Mouse (Mus musculus): ENCODE measurements around the gene Tars2. TPM values are rescaled to one million over a fixed set of nuclear protein-coding genes. Genes with fewer than 3 reads are reported as not detected.
"Not testable (repeated sequence)": the region's sequence is repeated elsewhere in the genome, so short reads cannot be mapped to it uniquely, and the experiment has no call there.

The Tars2 gene
- total RNA-seq (2018; cell fraction: chromatin; rRNA removed) = 100 to 1,000 TPM in 6 of 26 experiments, 10 to 100 TPM in 20; 13.8 to 146 (median 63.3) TPM
- 10 to 100 TPM in 25 of 26 experiments, 1 to 10 TPM in 1; 9.9 to 20.7 (median 16.6) TPM for total RNA-seq (2018; cell fraction: cytosol; rRNA removed)
- total RNA-seq (2018; cell fraction: nucleus; rRNA removed) = 10 to 100 TPM in 23 of 26 experiments, 1 to 10 TPM in 3; 8.6 to 71.6 (median 28.5) TPM
- polyA plus RNA-seq (2018) = 16.5 to 26.6 TPM (median 17.3 TPM) in 3 replicates

GRCm38 (mm10) chr3:95760106-95760505 is at the start of gene Tars2:
Gene Tars2 (minus strand): TSS chr3:95760206.
- H3K4me3 ChIP-seq (ENCODE audit: inconsistent target) = no peak within 1 kb of the TSS
- H3K79me2 ChIP-seq (ENCODE audit: inconsistent target) = no peaks in the 10 kb centered on the region
- peaks cover 14% of the 10 kb centered on the region for H3K36me3 ChIP-seq (ENCODE audit: inconsistent target)
- H3K27ac ChIP-seq = no peak within 1 kb of the TSS
- WGBS (ENCODE audit: missing documents) = 98% methylated on average over 6 of the region's 6 CpGs

DNA sequence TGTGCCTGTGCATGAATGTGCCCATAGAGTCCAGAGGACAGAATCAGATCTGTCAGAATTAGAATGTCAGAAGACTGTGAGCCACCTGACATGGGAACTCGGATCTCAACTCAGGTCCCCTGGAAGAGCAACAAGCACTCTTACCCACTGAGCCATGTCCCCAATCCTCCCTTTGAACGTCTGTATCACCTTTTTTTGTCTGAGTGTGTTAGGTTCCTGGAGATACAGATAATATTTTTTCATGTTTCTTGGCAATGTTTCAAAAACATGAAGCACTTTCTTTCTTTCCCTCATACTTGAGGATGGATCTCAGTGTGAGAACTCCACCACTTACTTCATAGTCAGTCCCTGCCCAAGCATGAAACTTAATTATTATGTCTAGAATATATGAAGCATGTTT is 48.4 kb upstream of the Tars2 start:
- 61% methylated on average over 2 of the region's 2 CpGs for WGBS (ENCODE audit: missing documents)
- Histone ChIP-seq H3K36me3 (ENCODE audit: inconsistent target) (peaks cover 14% of the 10 kb centered on the region; the same call in 1 of the 2 replicates), H3K27ac (no peak overlapping the region), H3K4me3 (ENCODE audit: inconsistent target) (no peak overlapping the region), H3K79me2 (ENCODE audit: inconsistent target) (peaks cover 100% of the 10 kb centered on the region)

- Histone ChIP-seq H3K79me2 (ENCODE audit: inconsistent target) (peaks cover 100% of the 10 kb centered on the region), H3K36me3 (ENCODE audit: inconsistent target) (peaks cover 14% of the 10 kb centered on the region; the same call in 1 of the 2 replicates)
- not testable (repeated sequence) for H3K4me3 ChIP-seq (ENCODE audit: inconsistent target); H3K27ac ChIP-seq
- 83% methylated on average over 1 of the region's 6 CpGs for WGBS (ENCODE audit: missing documents)
These were observed 47.6 kb upstream of the Tars2 start for GRCm38 (mm10) chr3:95807630-95808029.

GRCm38 (mm10) chr3:95806677-95807076 is 46.7 kb upstream of the Tars2 start:
- WGBS (ENCODE audit: missing documents) = 86% methylated on average over 1 of the region's 1 CpGs
- peaks cover 100% of the 10 kb centered on the region for H3K79me2 ChIP-seq (ENCODE audit: inconsistent target)
- H3K36me3 ChIP-seq (ENCODE audit: inconsistent target) = peaks cover 14% of the 10 kb centered on the region; the same call in 1 of the 2 replicates
- no peak overlapping the region for H3K4me3 ChIP-seq (ENCODE audit: inconsistent target)
- no peak overlapping the region for H3K27ac ChIP-seq

DNA sequence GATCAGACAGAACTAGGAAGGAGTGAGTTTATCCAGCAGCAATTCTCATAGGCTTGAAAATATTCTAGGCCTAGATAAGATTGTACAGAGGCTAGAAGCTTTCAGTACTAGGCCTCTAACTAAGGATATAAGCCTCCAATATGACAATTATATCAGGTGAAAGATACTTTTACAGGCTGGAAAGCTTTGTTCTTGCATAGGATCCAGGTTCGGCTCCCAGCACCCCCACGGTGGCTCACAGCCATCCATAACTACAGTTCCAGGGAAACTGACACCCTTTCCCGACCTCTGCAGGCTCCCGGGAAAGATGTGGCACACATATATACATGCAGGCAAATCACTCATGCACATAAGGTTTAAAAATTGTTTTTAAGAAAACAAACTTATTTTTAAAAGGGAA is 43.8 kb upstream of the Tars2 start:
- H3K27ac ChIP-seq = no peak overlapping the region
- H3K36me3 ChIP-seq (ENCODE audit: inconsistent target) = peaks cover 14% of the 10 kb centered on the region; the same call in 1 of the 2 replicates
- 93% methylated on average over 4 of the region's 4 CpGs for WGBS (ENCODE audit: missing documents)
- no peak overlapping the region for H3K4me3 ChIP-seq (ENCODE audit: inconsistent target)
- peaks cover 100% of the 10 kb centered on the region for H3K79me2 ChIP-seq (ENCODE audit: inconsistent target)

DNA sequence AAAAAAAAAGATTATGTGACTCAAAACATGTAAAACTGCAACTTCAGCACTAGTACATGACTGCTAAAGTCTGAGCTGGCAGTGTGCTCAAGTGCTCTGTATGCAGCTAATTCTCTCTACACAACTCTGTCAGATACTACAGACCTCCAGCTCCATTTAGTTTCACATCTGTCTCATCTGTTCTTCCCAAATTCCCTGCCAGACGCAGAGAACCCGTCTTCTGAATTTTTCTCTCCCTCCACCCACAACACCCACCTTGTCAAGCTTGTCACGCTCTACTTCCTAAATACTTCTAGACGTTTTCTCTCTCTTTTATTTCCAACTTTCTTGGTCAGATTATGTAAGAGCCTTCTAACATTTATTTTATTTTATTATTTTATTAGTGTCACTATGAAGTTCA is 38.8 kb upstream of the Tars2 start:
- Histone ChIP-seq H3K4me3 (ENCODE audit: inconsistent target) (no peak overlapping the region), H3K27ac (no peak overlapping the region), H3K79me2 (ENCODE audit: inconsistent target) (peaks cover 100% of the 10 kb centered on the region), H3K36me3 (ENCODE audit: inconsistent target) (no peaks in the 10 kb centered on the region)
- 65% methylated on average over 4 of the region's 4 CpGs for WGBS (ENCODE audit: missing documents)

GRCm38 (mm10) chr3:95794299-95794698 is 34.3 kb upstream of the Tars2 start:
- 60% methylated on average over 1 of the region's 1 CpGs for WGBS (ENCODE audit: missing documents)
- Histone ChIP-seq H3K36me3 (ENCODE audit: inconsistent target) (no peaks in the 10 kb centered on the region), H3K79me2 (ENCODE audit: inconsistent target) (peaks cover 100% of the 10 kb centered on the region), H3K27ac (no peak overlapping the region), H3K4me3 (ENCODE audit: inconsistent target) (no peak overlapping the region)

DNA sequence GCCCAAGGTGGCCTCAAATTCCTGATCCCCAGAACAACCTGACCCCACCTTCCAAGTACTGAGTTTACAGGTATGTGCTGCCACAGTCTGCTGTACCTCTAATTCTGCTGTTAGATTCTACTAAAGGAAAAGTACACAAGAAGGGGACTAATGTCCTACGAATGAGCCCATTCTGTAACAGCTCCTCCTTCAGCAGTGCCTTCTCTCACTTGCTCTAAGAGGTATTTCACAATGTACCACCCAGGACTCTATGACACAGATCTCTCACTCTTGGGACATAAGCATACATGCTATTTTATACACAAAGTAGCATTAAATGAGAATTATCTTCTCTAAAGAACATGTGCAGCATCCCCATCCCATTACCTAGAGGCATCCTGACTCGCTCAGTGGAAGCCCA is 33.7 kb upstream of the Tars2 start:
- Histone ChIP-seq H3K79me2 (ENCODE audit: inconsistent target) (peaks cover 100% of the 10 kb centered on the region), H3K27ac (no peak overlapping the region)
- WGBS (ENCODE audit: missing documents) = 83% methylated on average over 2 of the region's 2 CpGs

DNA sequence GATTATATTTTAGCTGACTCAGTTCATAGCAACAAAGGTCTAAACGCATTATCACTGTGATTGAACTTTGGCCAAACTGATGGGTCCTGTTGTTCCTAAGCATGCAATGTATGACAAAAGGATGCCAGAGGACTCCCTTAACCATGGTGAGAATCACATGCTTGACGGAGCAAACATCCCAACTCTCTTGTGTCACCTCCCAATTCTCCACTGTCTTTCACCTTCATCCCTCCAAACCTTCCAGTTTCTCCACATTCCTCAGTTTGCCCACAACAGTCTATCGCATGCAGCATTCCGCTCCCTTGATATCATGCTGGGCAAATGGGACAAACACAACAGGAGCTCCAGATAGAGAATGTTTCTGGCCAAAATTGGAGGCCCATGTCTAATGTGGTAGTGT is 25.5 kb upstream of the Tars2 start:
- H3K27ac ChIP-seq = no peak overlapping the region
- 100% methylated on average over 4 of the region's 4 CpGs for WGBS (ENCODE audit: missing documents)
- no peak overlapping the region for H3K4me3 ChIP-seq (ENCODE audit: inconsistent target)
- H3K36me3 ChIP-seq (ENCODE audit: inconsistent target) = peaks cover 64% of the 10 kb centered on the region
- peaks cover 19% of the 10 kb centered on the region for H3K79me2 ChIP-seq (ENCODE audit: inconsistent target)

More for the DNA sequence above, 33.7 kb upstream of the Tars2 start:
- Histone ChIP-seq H3K4me3 (ENCODE audit: inconsistent target) (no peak overlapping the region), H3K36me3 (ENCODE audit: inconsistent target) (no peaks in the 10 kb centered on the region)

- H3K27ac ChIP-seq = no peak overlapping the region
- no peak overlapping the region for H3K4me3 ChIP-seq (ENCODE audit: inconsistent target)
- no peaks in the 10 kb centered on the region for H3K79me2 ChIP-seq (ENCODE audit: inconsistent target)
- peaks cover 50% of the 10 kb centered on the region for H3K36me3 ChIP-seq (ENCODE audit: inconsistent target)
These were observed 12.0 kb upstream of the Tars2 start for GRCm38 (mm10) chr3:95771985-95772384.

DNA sequence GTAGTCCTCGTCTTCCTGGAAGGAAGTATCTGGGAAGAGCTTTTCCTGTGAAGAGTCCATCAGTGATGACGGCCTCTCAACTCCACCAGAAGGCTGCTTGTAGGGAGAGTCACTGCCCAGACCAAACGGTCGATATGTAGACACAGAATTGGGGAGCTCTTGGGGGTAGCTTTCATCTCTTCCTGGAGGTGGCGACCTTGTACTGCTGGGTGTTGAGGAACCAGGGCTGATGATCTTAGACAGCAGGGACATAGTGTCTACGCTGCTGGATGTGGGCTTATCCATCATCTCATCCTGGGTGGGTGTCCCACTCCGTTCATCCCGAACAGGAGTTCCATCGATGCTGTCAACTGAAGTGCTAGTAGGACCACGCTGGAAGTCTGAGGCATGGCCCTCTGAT is 5.5 kb upstream of the Tars2 start:
- Histone ChIP-seq H3K4me3 (ENCODE audit: inconsistent target) (no peak overlapping the region), H3K36me3 (ENCODE audit: inconsistent target) (peaks cover 37% of the 10 kb centered on the region), H3K27ac (no peak overlapping the region), H3K79me2 (ENCODE audit: inconsistent target) (no peaks in the 10 kb centered on the region)
- WGBS (ENCODE audit: missing documents) = 94% methylated on average over 10 of the region's 10 CpGs

DNA sequence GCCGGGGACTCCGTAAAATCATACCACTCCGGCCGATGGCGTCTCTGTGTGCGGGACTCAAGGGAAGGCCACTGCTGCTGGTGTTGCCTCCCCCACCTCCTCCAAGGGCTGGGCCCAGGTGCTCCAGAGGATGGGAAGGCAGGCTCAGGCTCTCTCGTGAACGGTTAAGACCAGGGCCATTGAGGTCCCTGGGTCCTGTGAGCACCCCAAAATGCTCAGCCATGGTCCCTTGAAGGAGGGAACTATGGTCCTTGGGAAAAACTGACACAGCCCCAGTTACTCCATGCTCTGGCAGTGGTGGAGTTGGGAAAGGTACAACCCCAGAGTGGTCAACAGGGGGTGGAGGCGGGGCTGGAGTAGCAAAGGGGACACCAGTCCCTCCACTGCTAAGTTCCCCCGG is 3.8 kb upstream of the Tars2 start:
- Histone ChIP-seq H3K27ac (no peak overlapping the region), H3K4me3 (ENCODE audit: inconsistent target) (no peak overlapping the region), H3K79me2 (ENCODE audit: inconsistent target) (no peaks in the 10 kb centered on the region), H3K36me3 (ENCODE audit: inconsistent target) (peaks cover 32% of the 10 kb centered on the region)
- WGBS (ENCODE audit: missing documents) = 95% methylated on average over 9 of the region's 10 CpGs

- no peak overlapping the region for H3K27ac ChIP-seq
- H3K79me2 ChIP-seq (ENCODE audit: inconsistent target) = no peaks in the 10 kb centered on the region
- H3K4me3 ChIP-seq (ENCODE audit: inconsistent target) = no peak overlapping the region
- H3K36me3 ChIP-seq (ENCODE audit: inconsistent target) = peaks cover 32% of the 10 kb centered on the region
- 85% methylated on average over 6 of the region's 6 CpGs for WGBS (ENCODE audit: missing documents)
These were observed 3.0 kb upstream of the Tars2 start for GRCm38 (mm10) chr3:95762961-95763360.

DNA sequence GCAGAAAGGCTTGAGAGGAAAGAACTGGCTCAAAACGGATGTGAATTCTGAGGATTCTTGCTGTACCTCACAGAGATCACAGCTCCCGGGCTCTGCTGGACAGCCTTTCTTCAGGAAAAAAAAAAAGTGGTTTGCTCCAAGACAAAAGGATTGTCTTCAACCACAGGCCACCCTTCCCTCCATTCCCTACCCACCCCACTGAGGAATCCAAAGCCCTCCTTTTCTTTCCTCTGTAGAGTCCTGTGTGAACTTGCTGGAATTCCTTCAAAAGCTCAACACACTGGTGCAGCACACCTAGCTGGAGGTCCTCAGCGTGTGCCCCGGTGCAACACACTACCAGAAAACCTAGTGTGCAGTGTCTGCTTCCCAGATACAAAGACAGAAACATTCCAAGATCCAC is 1.8 kb upstream of the Tars2 start:
- Histone ChIP-seq H3K27ac (no peak overlapping the region), H3K79me2 (ENCODE audit: inconsistent target) (no peaks in the 10 kb centered on the region), H3K36me3 (ENCODE audit: inconsistent target) (peaks cover 31% of the 10 kb centered on the region), H3K4me3 (ENCODE audit: inconsistent target) (no peak overlapping the region)
- WGBS (ENCODE audit: missing documents) = 95% methylated on average over 4 of the region's 4 CpGs

GRCm38 (mm10) chr3:95760656-95761055 is 650 bp upstream of the Tars2 start:
- Histone ChIP-seq H3K36me3 (ENCODE audit: inconsistent target) (peaks cover 19% of the 10 kb centered on the region), H3K79me2 (ENCODE audit: inconsistent target) (no peaks in the 10 kb centered on the region), H3K4me3 (ENCODE audit: inconsistent target) (no peak overlapping the region), H3K27ac (no peak overlapping the region)

Data from macrophage (primary cell).